Mouse (Mus musculus): ENCODE measurements around the gene Gm48552. TPM values are rescaled to one million over a fixed set of nuclear protein-coding genes. Genes with fewer than 3 reads are reported as not detected.
A peak's percentile ranks its signal among the peaks of the same experiment; 100 is the strongest.

Gm48552 gene
- polyA plus RNA-seq, 1 experiment = 0.98 TPM

- WGBS = 39% methylated on average over 1 of the region's 1 CpGs
- no peak for DNase-seq (ENCODE audit: low read depth, low spot score)
These were observed 30.0 kb upstream of the Gm48552 start for GRCm38 (mm10) chr10:81358841-81359240.

- DNase-seq (ENCODE audit: low read depth, low spot score) = no peak
- 73% methylated on average over 8 of the region's 8 CpGs for WGBS
These were observed 28.1 kb upstream of the Gm48552 start for GRCm38 (mm10) chr10:81360721-81361120.

- 53% methylated on average over 12 of the region's 12 CpGs for WGBS
These were observed 26.4 kb upstream of the Gm48552 start for GRCm38 (mm10) chr10:81362336-81362949.

GRCm38 (mm10) chr10:81363436-81364346 lies 25.1 kb upstream of the Gm48552 start:
- DNase-seq (ENCODE audit: low read depth, low spot score) = no peak
- 40% methylated on average over 52 of the region's 54 CpGs for WGBS

More at GRCm38 (mm10) chr10:81362336-81362949, 26.4 kb upstream of the Gm48552 start:
- DNase-seq (ENCODE audit: low read depth, low spot score) = no peak

GRCm38 (mm10) chr10:81364666-81365065 lies 24.1 kb upstream of the Gm48552 start:
- 21% methylated on average over 28 of the region's 28 CpGs for WGBS
- no peak for DNase-seq (ENCODE audit: low read depth, low spot score)

- no peak for DNase-seq (ENCODE audit: low read depth, low spot score)
- WGBS = 35% methylated on average over 4 of the region's 4 CpGs
These were observed 23.7 kb upstream of the Gm48552 start for GRCm38 (mm10) chr10:81365073-81365472.

- no peak for DNase-seq (ENCODE audit: low read depth, low spot score)
- WGBS = 46% methylated on average over 12 of the region's 12 CpGs
These were observed 22.9 kb upstream of the Gm48552 start, which contains the start of gene 4930404N11Rik for GRCm38 (mm10) chr10:81365672-81366476. 4930404N11Rik (minus strand) TSS chr10:81365816.

GRCm38 (mm10) chr10:81366477-81367206 lies 22.2 kb upstream of the Gm48552 start:
- DNase-seq (ENCODE audit: low read depth, low spot score) = no peak
- 61% methylated on average over 6 of the region's 6 CpGs for whole genome bisulfite sequencing

GRCm38 (mm10) chr10:81367207-81367495 lies 21.7 kb upstream of the Gm48552 start:
- 91% methylated on average over 6 of the region's 6 CpGs for WGBS
- DNase-seq (ENCODE audit: low read depth, low spot score) = no peak

- DNase-seq (ENCODE audit: low read depth, low spot score) = no peak
- 94% methylated on average over 10 of the region's 10 CpGs for WGBS
These were observed 13.5 kb upstream of the Gm48552 start for GRCm38 (mm10) chr10:81375322-81375721.

- no peak for DNase-seq (ENCODE audit: low read depth, low spot score)
- 28% methylated on average over 6 of the region's 6 CpGs for WGBS
These were observed 12.0 kb upstream of the Gm48552 start for GRCm38 (mm10) chr10:81376561-81377361.

GRCm38 (mm10) chr10:81377362-81377664 lies 11.5 kb upstream of the Gm48552 start:
- DNase-seq (ENCODE audit: low read depth, low spot score) = no peak
- WGBS = 19% methylated on average over 2 of the region's 2 CpGs

- WGBS = under 1% methylated on average over 56 of the region's 59 CpGs
- no peak for DNase-seq (ENCODE audit: low read depth, low spot score)
These were observed 10.8 kb upstream of the Gm48552 start, which contains the start of gene Fzr1 for GRCm38 (mm10) chr10:81377793-81378552. Fzr1 (minus strand) TSS chr10:81378516.

- WGBS = under 1% methylated on average over 46 of the region's 46 CpGs
- DNase-seq (ENCODE audit: low read depth, low spot score) = peak; percentile 99
These were observed 10.1 kb upstream of the Gm48552 start for GRCm38 (mm10) chr10:81378553-81379182.

GRCm38 (mm10) chr10:81379183-81379553 lies 9.6 kb upstream of the Gm48552 start:
- no peak for DNase-seq (ENCODE audit: low read depth, low spot score)
- WGBS = 57% methylated on average over 3 of the region's 3 CpGs

GRCm38 (mm10) chr10:81379809-81380378 lies 8.9 kb upstream of the Gm48552 start:
- WGBS = 82% methylated on average over 6 of the region's 6 CpGs
- no peak for DNase-seq (ENCODE audit: low read depth, low spot score)

GRCm38 (mm10) chr10:81382039-81382438 lies 6.8 kb upstream of the Gm48552 start:
- DNase-seq (ENCODE audit: low read depth, low spot score) = no peak
- 35% methylated on average over 5 of the region's 5 CpGs for WGBS

All from large intestine, adult 2 months (tissue).